Mouse (Mus musculus) gastrocnemius, adult 18-20 months (tissue): ENCODE measurements around the gene Setd4. TPM values are rescaled to one million over a fixed set of nuclear protein-coding genes. Genes with fewer than 3 reads are reported as not detected.
A peak's percentile ranks its signal among the peaks of the same experiment; 100 is the strongest.

Experiments
- DNase-seq: peaks from one replicate; pipeline ENCODE4 v3.0.0; 2021; ENCODE audit warnings: low spot score
- total RNA-seq, 2 experiments: library from RNA; stranded (reverse); gene quantifications; 2 replicates each; pipeline ENCODE4 v1.2.3; 2021

Setd4 gene
- total RNA-seq, 2 experiments from 2014 or later: 0.68 to 1.0 TPM

DNA sequence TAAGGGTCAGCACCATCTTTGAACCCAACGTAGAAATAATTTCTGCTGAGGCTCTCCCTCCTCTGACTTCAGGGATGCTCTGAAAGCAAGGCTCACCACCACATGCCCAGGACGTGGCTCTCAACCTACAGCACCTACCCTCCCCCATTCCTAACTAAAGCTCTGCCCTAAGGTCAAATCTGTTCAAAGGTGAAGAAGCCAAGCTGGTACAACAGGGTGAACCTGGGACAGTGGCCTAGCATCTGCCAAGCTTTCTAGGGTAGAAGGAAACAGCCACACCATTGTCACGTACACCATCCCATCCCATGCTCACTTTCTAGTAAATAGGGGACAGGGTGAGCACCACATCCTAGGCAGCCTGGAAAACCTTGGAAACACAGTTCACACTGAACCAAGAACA, 11.2 kb downstream of the Setd4 start:
- no peak for DNase-seq

- no peak for DNase-seq
These were observed 12.1 kb downstream of the Setd4 start for GRCm38 (mm10) chr16:93591450-93592430.

DNA sequence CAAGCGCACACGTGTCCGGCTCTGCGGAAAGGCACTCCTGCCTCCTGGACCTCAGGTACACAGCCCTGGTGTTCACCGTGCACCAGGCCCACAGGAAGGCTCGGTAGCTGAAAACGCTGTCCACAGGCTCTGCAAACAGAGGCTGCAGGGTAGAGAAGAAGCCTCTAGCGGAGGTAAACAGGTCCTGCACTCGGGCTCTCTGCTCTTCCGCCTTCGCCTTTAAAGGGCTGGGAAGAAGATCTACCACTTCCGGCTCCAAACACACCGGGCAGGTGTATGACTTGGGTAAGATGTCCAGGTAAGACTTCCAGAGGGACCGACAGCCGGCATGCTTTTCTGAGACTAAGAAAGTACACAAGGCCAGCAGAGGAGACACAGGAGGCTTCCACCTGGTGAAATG, 12.9 kb downstream of the Setd4 start:
- no peak for DNase-seq

DNA sequence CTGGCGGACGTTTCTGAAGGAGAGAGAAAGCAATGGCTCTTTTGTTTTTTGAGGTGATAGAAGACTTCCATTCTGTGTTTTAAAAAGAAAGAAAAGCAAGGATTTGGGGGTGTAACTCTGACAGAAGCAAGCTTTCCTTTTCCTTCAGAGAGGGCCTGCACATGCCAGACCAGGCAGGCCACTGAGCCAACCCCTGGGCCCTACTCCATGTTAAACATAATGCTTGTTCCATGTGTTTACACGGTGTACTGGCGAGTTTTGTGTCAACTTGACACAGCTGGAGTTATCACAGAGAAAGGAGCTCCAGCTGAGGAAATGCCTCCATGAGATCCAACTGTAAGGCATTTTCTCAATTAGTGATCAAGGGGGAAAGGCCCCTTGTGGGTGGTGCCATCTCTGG, 15.6 kb downstream of the Setd4 start:
- DNase-seq: no peak

- DNase-seq: no peak
These were observed 17.5 kb downstream of the Setd4 start for GRCm38 (mm10) chr16:93586382-93586781.

- DNase-seq: no peak
These were observed 18.1 kb downstream of the Setd4 start for GRCm38 (mm10) chr16:93585703-93586205.

DNA sequence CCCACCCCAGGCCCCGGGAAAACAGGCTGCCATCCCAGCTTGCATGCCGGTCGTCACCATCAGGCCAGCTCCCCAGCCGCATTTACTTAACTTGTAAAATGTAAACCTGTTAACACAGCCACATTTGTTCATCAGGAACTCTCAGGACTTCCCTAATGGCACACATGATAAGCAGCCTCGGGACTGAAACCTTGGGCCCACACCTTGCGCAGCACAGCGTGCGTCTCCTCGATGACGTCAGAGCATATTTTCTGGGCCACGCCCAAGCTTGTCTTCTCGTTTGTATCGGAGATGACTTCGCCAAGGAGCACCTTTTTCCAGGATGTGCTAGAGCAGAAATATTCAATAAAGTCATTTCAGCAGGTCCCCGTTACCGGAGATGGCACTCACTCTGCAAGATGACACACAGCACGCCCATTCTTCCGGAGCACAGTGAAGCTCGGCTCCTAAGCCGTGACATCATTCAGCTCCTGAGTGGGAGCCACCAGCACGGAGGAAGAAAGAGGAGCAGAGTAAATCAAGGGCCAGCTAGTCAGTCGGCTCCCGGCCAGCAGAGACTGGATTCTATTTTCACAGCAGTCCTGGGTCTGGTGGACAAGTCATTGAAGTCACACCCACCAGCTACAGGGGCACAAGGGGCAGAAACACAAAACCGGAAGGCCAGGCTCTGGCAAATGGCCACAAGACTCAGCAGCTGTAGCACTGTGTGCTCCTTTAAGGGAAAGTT, 18.7 kb downstream of the Setd4 start:
- no peak for DNase-seq

DNA sequence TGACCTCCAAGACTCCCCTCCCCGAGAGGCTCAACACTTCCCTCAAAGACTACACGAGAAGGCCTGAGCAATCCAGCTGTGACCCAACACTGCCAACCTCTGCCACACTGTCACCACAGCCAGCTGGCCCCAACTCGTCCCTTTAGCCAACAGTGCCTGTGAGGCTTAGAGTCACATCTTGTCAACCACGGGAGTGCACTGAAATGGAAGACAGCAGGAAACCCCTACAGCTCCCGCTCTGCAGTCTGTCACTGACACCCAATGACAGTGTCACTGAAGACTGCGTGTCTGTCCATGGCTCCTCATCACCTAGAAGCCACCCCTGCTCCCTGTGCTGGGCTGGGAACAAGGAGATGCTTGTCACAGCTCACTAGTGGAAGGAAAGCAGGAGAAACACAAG, 22.7 kb downstream of the Setd4 start:
- no peak for DNase-seq

GRCm38 (mm10) chr16:93578346-93579005, 25.4 kb downstream of the Setd4 start:
- DNase-seq: no peak

- peak; percentile 74 for DNase-seq
These were observed 27.3 kb downstream of the Setd4 start for GRCm38 (mm10) chr16:93576412-93577082.

DNA sequence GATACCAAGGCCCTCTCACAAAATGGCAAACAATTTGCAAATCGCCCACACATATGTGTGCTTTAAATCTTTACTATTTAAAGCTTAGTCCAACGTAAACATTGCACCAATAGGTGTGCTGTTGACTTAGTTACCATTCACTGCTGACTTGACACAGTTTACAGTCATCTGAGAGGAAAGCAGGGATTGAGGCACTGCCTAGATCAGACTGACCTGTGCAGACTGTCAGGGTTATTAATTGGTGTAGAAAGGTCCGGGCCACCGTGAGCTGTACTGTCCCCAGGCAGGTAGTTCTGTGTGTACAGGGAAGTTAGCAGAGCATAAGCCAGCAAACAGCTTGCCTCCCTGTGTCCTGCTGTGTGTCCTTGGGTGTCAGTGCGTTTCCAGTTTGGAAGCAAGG, 28.3 kb downstream of the Setd4 start:
- DNase-seq: no peak

- no peak for DNase-seq
These were observed 29.2 kb downstream of the Setd4 start for GRCm38 (mm10) chr16:93574521-93575191.

GRCm38 (mm10) chr16:93573434-93573833, 30.4 kb downstream of the Setd4 start:
- no peak for DNase-seq

DNA sequence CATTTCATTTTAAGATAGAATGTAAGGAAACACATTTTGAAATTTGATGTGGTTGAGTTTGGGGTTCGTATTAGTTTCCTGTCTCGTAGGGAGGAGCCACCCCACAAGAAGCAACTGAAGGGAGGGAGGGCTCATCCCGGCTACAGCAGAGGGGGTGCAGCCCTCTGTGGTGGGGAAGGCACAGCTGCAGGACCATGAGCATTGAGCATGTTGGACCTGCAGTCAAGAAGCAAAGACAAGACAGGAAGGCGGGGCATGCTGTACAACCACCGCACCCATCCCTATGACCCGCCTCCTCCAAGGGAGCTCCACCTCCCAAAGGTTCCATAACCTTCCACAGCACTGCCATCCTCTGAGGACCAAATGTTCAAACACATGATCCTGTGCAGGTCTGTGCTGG, 31.5 kb downstream of the Setd4 start:
- no peak for DNase-seq

GRCm38 (mm10) chr16:93558499-93558898, 45.4 kb downstream of the Setd4 start:
- no peak for DNase-seq

- DNase-seq: no peak
These were observed 46.2 kb downstream of the Setd4 start for GRCm38 (mm10) chr16:93557646-93558045.

- DNase-seq: no peak
These were observed 51.0 kb downstream of the Setd4 start for GRCm38 (mm10) chr16:93552686-93553513.

- DNase-seq: no peak
These were observed 54.6 kb downstream of the Setd4 start for GRCm38 (mm10) chr16:93549287-93549686.

GRCm38 (mm10) chr16:93548045-93548444, 55.8 kb downstream of the Setd4 start:
- DNase-seq: no peak

DNA sequence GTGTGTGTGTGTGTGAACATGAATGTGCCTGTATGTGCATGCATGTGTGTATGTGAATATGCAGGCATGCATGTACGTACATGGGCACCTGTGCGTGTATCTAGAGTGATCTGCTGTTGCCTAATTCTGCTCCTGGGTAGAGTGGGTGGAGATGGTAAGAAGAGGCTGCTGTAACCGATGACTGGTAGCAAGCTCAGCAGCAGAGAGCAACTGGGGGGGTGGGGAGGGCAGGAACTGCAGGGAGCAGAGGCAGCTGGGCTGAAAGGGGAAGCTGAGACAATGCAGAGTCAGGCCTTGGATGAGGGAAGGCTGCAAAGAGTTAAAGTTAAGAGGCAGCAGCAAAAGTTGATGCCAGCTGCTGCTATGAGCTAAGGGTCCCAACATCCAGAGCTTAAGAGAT, 56.7 kb downstream of the Setd4 start:
- no peak for DNase-seq
